Mouse (Mus musculus) ES-Bruce4 (cell line): ENCODE results near the gene Slamf7. TPM values are rescaled to one million over a fixed set of nuclear protein-coding genes. Genes with fewer than 3 reads are reported as not detected.

Experiments used
- H3K27ac ChIP-seq: 2 replicates; pipeline ENCODE4 v1.5.1; 2012; ENCODE audit warnings: low read length, inconsistent platforms; ENCODE audit not compliant: insufficient read depth
- H3K27me3 ChIP-seq: 2 replicates; pipeline ENCODE4 v1.6.1; 2012; ENCODE audit warnings: mild to moderate bottlenecking, low read length, inconsistent platforms; ENCODE audit not compliant: control insufficient read depth, poor library complexity, insufficient read depth, severe bottlenecking
- H3K36me3 ChIP-seq: 2 replicates; pipeline ENCODE4 v1.6.1; 2012; ENCODE audit warnings: inconsistent platforms, mild to moderate bottlenecking, low read length, moderate library complexity; ENCODE audit not compliant: control insufficient read depth, poor library complexity, insufficient read depth, severe bottlenecking
- H3K4me1 ChIP-seq: one replicate; pipeline ENCODE4 v1.8.1; 2011; ENCODE audit warnings: low read length; ENCODE audit not compliant: control insufficient read depth, insufficient read depth
- H3K4me3 ChIP-seq: 2 replicates; pipeline ENCODE4 v1.5.1; 2011; ENCODE audit warnings: low read depth, mild to moderate bottlenecking, low read length
- H3K9ac ChIP-seq: 2 replicates; pipeline ENCODE4 v1.6.1; 2012; ENCODE audit warnings: low read depth, mild to moderate bottlenecking, inconsistent platforms; ENCODE audit not compliant: poor library complexity, severe bottlenecking
- H3K9me3 ChIP-seq: replicated peaks from 2 replicates; pipeline ENCODE4 v1.6.1; 2012; ENCODE audit warnings: mild to moderate bottlenecking, low read length, inconsistent platforms; ENCODE audit not compliant: control insufficient read depth, poor library complexity, insufficient read depth, severe bottlenecking
- CTCF ChIP-seq: IDR thresholded peaks from one replicate; pipeline ENCODE4 v1.8.1; 2011; ENCODE audit warnings: low read depth, low read length
- EP300 ChIP-seq: IDR thresholded peaks from 2 replicates; pipeline ENCODE4 v1.6.1; 2011; ENCODE audit warnings: low read depth, low read length; ENCODE audit not compliant: insufficient read depth
- POLR2A ChIP-seq: IDR thresholded peaks from one replicate; pipeline ENCODE4 v1.8.1; 2011; ENCODE audit warnings: low read length; ENCODE audit not compliant: insufficient read depth
- polyA plus RNA-seq: library from polyadenylated mRNA; stranded (reverse); fragments of >200 nt; gene quantifications from 2 replicates; pipeline ENCODE4 v1.2.4, GENCODE M21; 2011; ENCODE audit warnings: low read depth; ENCODE audit not compliant: missing spikeins, insufficient read depth, insufficient read length

The Slamf7 gene
- polyA plus RNA-seq, 1 experiment = not detected

- H3K9me3 ChIP-seq = no peaks in the 10 kb centered on the region
- no peak overlapping the region for H3K9ac ChIP-seq
- no peak overlapping the region for H3K27ac ChIP-seq
- H3K27me3 ChIP-seq = no peaks in the 10 kb centered on the region
- no peaks in the 10 kb centered on the region for H3K36me3 ChIP-seq
- TF ChIP-seq EP300 (no peak), POLR2A (no peak), CTCF (no peak)
- H3K4me1 ChIP-seq = no peaks in the 10 kb centered on the region
- no peak overlapping the region for H3K4me3 ChIP-seq
These were observed 33.8 kb downstream of the Slamf7 start for GRCm38 (mm10) chr1:171619001-171619400.

GRCm38 (mm10) chr1:171616881-171617515, 35.8 kb downstream of the Slamf7 start:
- no peak overlapping the region for H3K27ac ChIP-seq
- H3K36me3 ChIP-seq = no peaks in the 10 kb centered on the region
- H3K9ac ChIP-seq = no peak overlapping the region
- H3K9me3 ChIP-seq = no peaks in the 10 kb centered on the region
- TF ChIP-seq CTCF (no peak), EP300 (no peak), POLR2A (no peak)
- no peak overlapping the region for H3K4me3 ChIP-seq
- no peaks in the 10 kb centered on the region for H3K4me1 ChIP-seq
- no peaks in the 10 kb centered on the region for H3K27me3 ChIP-seq

DNA sequence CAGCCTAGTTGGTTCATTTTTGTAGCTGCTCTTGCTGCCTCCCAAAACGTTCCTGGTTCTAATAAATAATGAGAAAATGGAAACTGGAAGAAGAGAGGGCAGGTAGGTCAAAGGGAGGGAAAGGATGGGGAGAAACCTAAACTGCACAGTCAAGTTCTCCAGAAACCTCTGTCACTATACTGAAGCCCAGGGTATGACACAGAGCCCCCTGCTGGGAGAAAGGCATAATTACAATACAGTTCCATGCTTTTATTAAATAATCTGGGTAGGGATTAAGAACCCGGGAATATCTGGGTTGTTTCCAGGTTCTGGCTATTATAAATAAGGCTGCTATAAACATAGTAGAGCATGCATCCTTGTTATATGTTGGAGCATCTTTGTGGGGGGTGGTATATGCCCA, 38.9 kb downstream of the Slamf7 start:
- Histone ChIP-seq H3K27me3 (no peaks in the 10 kb centered on the region), H3K4me1 (no peaks in the 10 kb centered on the region), H3K9ac (no peak overlapping the region), H3K9me3 (no peaks in the 10 kb centered on the region), H3K4me3 (no peak overlapping the region), H3K27ac (no peak overlapping the region), H3K36me3 (no peaks in the 10 kb centered on the region)
- TF ChIP-seq POLR2A (no peak), EP300 (no peak), CTCF (no peak)

- H3K9me3 ChIP-seq = no peaks in the 10 kb centered on the region
- H3K27ac ChIP-seq = no peak overlapping the region
- H3K27me3 ChIP-seq = no peaks in the 10 kb centered on the region
- H3K9ac ChIP-seq = no peak overlapping the region
- H3K36me3 ChIP-seq = no peaks in the 10 kb centered on the region
- H3K4me3 ChIP-seq = no peak overlapping the region
- TF ChIP-seq POLR2A = no peak
- TF ChIP-seq EP300 = no peak
- peak; percentile 11 for TF ChIP-seq CTCF
- H3K4me1 ChIP-seq = no peaks in the 10 kb centered on the region
These were observed 42.1 kb downstream of the Slamf7 start for GRCm38 (mm10) chr1:171610781-171611180.

- Histone ChIP-seq H3K27me3 (no peaks in the 10 kb centered on the region), H3K9ac (no peak overlapping the region), H3K27ac (no peak overlapping the region), H3K4me1 (no peaks in the 10 kb centered on the region), H3K9me3 (no peaks in the 10 kb centered on the region), H3K4me3 (no peak overlapping the region), H3K36me3 (no peaks in the 10 kb centered on the region)
- TF ChIP-seq EP300 (no peak), CTCF (peak; percentile 43), POLR2A (no peak)
These were observed 42.8 kb downstream of the Slamf7 start for GRCm38 (mm10) chr1:171610026-171610425.

- Histone ChIP-seq H3K27ac (no peak within 1 kb of the TSS), H3K9ac (no peak within 1 kb of the TSS), H3K9me3 (no peaks in the 10 kb centered on the region), H3K4me3 (no peak within 1 kb of the TSS), H3K4me1 (no peaks in the 10 kb centered on the region), H3K27me3 (no peaks in the 10 kb centered on the region), H3K36me3 (no peaks in the 10 kb centered on the region)
- TF ChIP-seq EP300 (no peak), CTCF (no peak), POLR2A (no peak)
These were observed 45.7 kb downstream of the Slamf7 start, which contains the start of gene Ly9 for GRCm38 (mm10) chr1:171607176-171607575. Ly9 (minus strand) TSS chr1:171607410.
